Mouse (Mus musculus): ENCODE results near the gene Smg6. TPM values are rescaled to one million over a fixed set of nuclear protein-coding genes. Genes with fewer than 3 reads are reported as not detected.
"Not testable (repeated sequence)": the region's sequence is repeated elsewhere in the genome, so short reads cannot be mapped to it uniquely, and the experiment has no call there.

Gene Smg6
- polyA plus RNA-seq, 1 experiment from 2014 or later: 16.0 TPM

DNA sequence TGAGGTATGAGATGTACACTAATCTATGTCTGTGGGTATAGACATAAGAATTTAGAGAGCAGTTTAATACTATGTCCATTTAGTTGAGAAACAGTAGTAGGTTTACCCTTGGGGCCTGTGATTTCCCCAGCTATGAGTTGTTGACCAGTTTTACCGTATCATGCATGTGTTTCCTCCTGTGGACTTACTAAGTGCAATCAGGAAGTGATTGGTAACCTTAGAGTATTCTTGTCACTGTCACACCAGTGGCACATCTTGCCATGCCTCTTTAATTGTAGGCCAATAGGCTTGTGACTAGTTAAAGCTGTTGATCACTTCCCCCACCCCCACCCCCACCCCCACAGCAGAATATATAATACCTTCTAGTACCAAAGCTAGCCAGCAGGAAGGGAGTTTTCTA, 70.9 kb downstream of the Smg6 start:
- H3K9me3 ChIP-seq (ENCODE audit: control insufficient read depth, low read length): no peaks in the 10 kb centered on the region
- ATAC-seq (ENCODE audit: low FRiP score) (no peak), DNase-seq (ENCODE audit: low spot score, missing footprints) (no peak)
- no peaks in the 10 kb centered on the region for H3K36me3 ChIP-seq (ENCODE audit: control insufficient read depth, insufficient read depth, low read length)
- no peak overlapping the region for H3K9ac ChIP-seq (ENCODE audit: low read length)
- no peak overlapping the region for H3K4me2 ChIP-seq
- WGBS: 90% methylated on average over 1 of the region's 1 CpGs
- H3K27ac ChIP-seq (ENCODE audit: low read depth, low read length): no peak overlapping the region
- H3K4me3 ChIP-seq (ENCODE audit: low read depth, low read length): no peak overlapping the region
- H3K27me3 ChIP-seq (ENCODE audit: control insufficient read depth, insufficient read depth, low read length): no peaks in the 10 kb centered on the region
- H3K4me1 ChIP-seq (ENCODE audit: control insufficient read depth, insufficient read depth, low read length): peaks cover 1% of the 10 kb centered on the region; the same call in 1 of the 2 replicates

DNA sequence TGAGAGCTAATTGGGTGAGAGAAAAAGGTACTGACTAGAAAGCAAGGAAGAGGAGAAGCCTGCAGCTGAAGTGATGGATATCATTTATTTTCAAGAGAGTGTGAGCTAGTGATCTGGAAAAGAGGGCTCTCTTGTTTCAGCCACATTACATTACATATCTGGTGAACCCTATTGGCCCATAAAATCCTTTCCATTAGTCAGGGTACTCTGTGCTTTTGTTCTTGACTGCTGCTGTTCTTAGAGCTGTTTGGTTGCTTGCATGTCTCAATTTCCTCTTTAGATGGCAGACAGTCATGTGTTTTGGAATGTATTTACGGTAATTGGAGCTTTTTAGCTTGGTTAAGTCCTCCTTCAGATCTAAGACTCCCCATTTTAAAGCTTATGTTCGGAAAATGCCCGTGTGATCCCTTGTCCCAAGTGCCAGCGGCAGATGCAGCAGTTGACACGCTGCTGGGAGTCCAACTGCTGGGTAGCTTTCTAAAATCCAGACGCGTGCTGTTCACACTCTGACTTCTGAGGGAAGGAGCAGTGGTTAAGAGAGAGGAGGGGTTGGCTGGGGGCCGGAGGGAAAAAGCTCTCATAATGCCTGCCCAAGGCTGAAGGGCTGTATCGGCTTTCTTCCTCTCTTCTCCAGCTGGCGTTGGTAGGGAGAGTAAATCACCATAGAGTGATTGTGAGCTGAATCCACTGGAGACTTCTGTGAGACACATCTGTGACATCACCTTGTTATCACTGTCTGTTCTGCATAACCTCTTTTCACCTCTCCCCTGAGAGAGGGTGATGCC, 75.4 kb downstream of the Smg6 start:
- DNase-seq (ENCODE audit: low spot score, missing footprints) (no peak), ATAC-seq (ENCODE audit: low FRiP score) (no peak)
- no peaks in the 10 kb centered on the region for H3K36me3 ChIP-seq (ENCODE audit: control insufficient read depth, insufficient read depth, low read length)
- no peaks in the 10 kb centered on the region for H3K27me3 ChIP-seq (ENCODE audit: control insufficient read depth, insufficient read depth, low read length)
- H3K4me2 ChIP-seq: no peak overlapping the region
- no peak overlapping the region for H3K9ac ChIP-seq (ENCODE audit: low read length)
- peaks cover 2% of the 10 kb centered on the region; the same call in 1 of the 2 replicates for H3K4me1 ChIP-seq (ENCODE audit: control insufficient read depth, insufficient read depth, low read length)
- H3K9me3 ChIP-seq (ENCODE audit: control insufficient read depth, low read length): no peaks in the 10 kb centered on the region
- no peak overlapping the region for H3K4me3 ChIP-seq (ENCODE audit: low read depth, low read length)
- H3K27ac ChIP-seq (ENCODE audit: low read depth, low read length): no peak overlapping the region
- 79% methylated on average over 10 of the region's 10 CpGs for WGBS

DNA sequence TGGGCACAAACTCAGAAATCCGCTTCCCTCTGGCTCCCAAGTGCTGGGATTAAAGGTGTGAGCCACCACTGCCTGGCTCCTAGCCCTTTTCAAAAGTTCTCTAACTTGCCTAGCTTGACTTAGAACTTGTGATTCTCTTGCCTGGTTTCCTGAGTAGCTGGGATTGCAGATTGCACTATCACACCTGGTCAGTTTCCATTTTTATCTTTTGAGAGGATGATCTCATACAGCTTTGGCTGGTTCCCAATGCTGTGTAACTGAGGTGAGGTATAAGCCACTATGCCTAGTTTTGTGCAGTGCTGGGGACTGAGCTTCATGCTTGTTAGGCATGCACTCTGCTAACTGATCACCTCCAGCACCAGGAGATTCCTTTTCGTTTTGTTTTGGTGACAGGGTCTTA, 82.6 kb downstream of the Smg6 start:
- H3K36me3 ChIP-seq (ENCODE audit: control insufficient read depth, insufficient read depth, low read length): no peaks in the 10 kb centered on the region
- H3K27ac ChIP-seq (ENCODE audit: low read depth, low read length): no peak overlapping the region
- H3K9me3 ChIP-seq (ENCODE audit: control insufficient read depth, low read length): no peaks in the 10 kb centered on the region
- DNase-seq (ENCODE audit: low spot score, missing footprints): no peak
- peaks cover 7% of the 10 kb centered on the region; the same call in 1 of the 2 replicates for H3K4me1 ChIP-seq (ENCODE audit: control insufficient read depth, insufficient read depth, low read length)
- H3K4me2 ChIP-seq: no peak overlapping the region
- no peak for ATAC-seq (ENCODE audit: low FRiP score)
- H3K9ac ChIP-seq (ENCODE audit: low read length): no peak overlapping the region
- 84% methylated on average over 2 of the region's 2 CpGs for WGBS
- no peak overlapping the region for H3K4me3 ChIP-seq (ENCODE audit: low read depth, low read length)
- H3K27me3 ChIP-seq (ENCODE audit: control insufficient read depth, insufficient read depth, low read length): no peaks in the 10 kb centered on the region

DNA sequence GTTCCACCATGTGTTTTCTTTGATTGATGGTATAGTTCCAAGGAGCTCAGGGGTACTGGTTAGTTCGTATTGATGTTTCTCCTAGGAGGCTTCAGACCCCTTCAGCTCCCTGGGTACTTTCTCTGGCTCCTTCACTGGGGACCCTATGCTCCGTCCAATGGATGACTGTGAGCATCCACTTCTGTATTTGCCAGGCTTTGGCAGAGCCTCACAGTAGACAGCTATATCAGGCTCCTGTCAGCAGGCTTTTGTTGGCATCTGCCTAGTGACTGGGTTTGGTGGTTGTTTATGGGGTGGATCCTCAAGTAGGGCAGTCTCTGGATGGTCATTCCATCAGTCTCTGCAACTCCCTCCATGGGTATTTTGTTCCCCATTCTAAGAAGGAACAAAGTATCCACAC, 83.9 kb downstream of the Smg6 start:
- not testable (repeated sequence) for H3K4me1 ChIP-seq (ENCODE audit: control insufficient read depth, insufficient read depth, low read length); H3K27ac ChIP-seq (ENCODE audit: low read depth, low read length); H3K4me2 ChIP-seq; H3K9me3 ChIP-seq (ENCODE audit: control insufficient read depth, low read length); H3K4me3 ChIP-seq (ENCODE audit: low read depth, low read length); DNase-seq (ENCODE audit: low spot score, missing footprints); ATAC-seq (ENCODE audit: low FRiP score); H3K9ac ChIP-seq (ENCODE audit: low read length); H3K36me3 ChIP-seq (ENCODE audit: control insufficient read depth, insufficient read depth, low read length); H3K27me3 ChIP-seq (ENCODE audit: control insufficient read depth, insufficient read depth, low read length)
- WGBS: 90% methylated on average over 2 of the region's 2 CpGs

DNA sequence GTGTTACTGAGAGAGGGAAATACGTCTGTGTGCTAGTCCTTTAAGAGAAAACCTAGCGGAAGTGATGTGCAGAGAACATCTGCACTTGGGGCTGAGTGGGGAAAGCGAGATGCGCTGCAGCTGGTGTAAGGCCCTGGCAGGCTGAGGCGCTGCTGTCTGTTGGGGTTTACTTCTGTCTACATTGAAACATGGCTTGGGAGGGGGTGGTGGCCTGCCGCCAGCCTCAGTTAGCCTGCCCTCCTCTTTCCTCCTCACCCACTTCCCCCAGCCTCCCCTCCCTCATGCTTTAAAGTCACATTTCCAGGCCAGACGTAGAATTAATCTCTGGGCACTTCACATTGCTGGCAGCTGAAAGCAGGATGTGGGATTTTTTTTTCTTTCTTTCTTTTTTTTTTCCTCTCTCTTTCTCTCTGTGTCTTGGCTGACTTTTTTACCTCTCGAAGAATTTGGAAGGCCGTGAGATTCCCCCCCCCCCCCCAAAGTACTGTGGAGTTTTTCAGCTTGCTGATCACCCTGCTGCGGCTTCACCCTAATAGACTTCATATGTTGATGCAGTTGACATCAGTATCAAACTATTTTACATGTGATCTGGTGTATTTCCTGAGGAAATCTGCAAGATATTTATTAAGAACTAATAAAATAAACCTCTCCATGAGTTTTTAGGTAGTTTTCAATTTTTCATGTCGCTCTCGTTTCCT, 87.5 kb downstream of the Smg6 start:
- H3K27ac ChIP-seq (ENCODE audit: low read depth, low read length): no peak overlapping the region
- no peaks in the 10 kb centered on the region for H3K27me3 ChIP-seq (ENCODE audit: control insufficient read depth, insufficient read depth, low read length)
- no peaks in the 10 kb centered on the region for H3K9me3 ChIP-seq (ENCODE audit: control insufficient read depth, low read length)
- ATAC-seq (ENCODE audit: low FRiP score): no peak
- no peak overlapping the region for H3K9ac ChIP-seq (ENCODE audit: low read length)
- no peak overlapping the region for H3K4me3 ChIP-seq (ENCODE audit: low read depth, low read length)
- H3K36me3 ChIP-seq (ENCODE audit: control insufficient read depth, insufficient read depth, low read length): no peaks in the 10 kb centered on the region
- no peak overlapping the region for H3K4me2 ChIP-seq
- H3K4me1 ChIP-seq (ENCODE audit: control insufficient read depth, insufficient read depth, low read length): peaks cover 11% of the 10 kb centered on the region
- whole genome bisulfite sequencing: 51% methylated on average over 12 of the region's 12 CpGs
- no peak for DNase-seq (ENCODE audit: low spot score, missing footprints)

DNA sequence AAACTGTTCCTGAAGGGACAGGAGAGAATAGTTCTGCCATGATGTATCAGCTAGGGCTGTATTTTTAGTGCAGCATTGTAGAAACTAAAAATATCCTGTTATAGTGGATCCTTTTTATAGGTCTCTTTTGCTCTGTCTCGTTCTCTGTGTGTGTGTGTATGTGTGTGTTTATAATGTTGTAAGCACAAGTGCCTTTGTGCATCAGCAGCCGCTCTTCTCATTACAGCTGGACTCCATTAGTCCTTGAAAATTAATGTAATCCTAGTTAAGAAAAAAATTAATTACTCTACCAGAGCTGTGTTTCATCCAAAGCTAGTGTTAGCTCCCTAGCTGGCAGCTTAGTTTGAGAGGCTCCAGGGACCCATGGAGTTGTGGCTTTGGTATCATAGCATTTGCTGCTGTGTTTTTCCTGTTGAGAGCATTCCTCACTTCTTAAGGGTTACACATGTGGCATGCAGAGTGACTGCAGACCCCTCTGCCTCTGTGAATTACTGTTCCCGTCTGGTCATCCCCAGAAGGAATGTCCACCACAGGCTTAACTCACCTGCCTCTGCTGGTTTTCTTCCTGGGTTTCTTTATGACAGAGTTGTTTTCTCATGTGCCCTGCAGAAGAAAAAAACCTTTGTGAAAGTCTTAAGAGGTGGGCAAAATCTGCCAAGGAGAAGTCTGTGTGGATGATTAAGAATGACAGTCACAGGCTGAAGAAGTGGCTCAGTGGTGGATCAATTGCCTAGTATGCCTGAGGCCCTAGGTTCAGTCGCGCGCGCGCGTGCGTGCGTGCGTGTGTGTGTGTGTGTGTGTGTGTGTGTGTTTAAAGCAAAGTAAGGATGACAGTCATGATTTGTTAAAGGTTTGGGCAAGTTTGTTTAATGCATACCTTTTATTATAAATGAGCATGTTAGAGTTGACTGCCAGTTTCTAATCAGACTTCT, 88.4 kb downstream of the Smg6 start:
- H3K9me3 ChIP-seq (ENCODE audit: control insufficient read depth, low read length): no peaks in the 10 kb centered on the region
- no peak overlapping the region for H3K4me3 ChIP-seq (ENCODE audit: low read depth, low read length)
- H3K36me3 ChIP-seq (ENCODE audit: control insufficient read depth, insufficient read depth, low read length): no peaks in the 10 kb centered on the region
- no peak for DNase-seq (ENCODE audit: low spot score, missing footprints)
- ATAC-seq (ENCODE audit: low FRiP score): no peak
- no peak overlapping the region for H3K9ac ChIP-seq (ENCODE audit: low read length)
- no peak overlapping the region for H3K27ac ChIP-seq (ENCODE audit: low read depth, low read length)
- no peak overlapping the region for H3K4me2 ChIP-seq
- WGBS: 87% methylated on average over 12 of the region's 12 CpGs
- no peaks in the 10 kb centered on the region for H3K27me3 ChIP-seq (ENCODE audit: control insufficient read depth, insufficient read depth, low read length)
- H3K4me1 ChIP-seq (ENCODE audit: control insufficient read depth, insufficient read depth, low read length): peaks cover 11% of the 10 kb centered on the region

DNA sequence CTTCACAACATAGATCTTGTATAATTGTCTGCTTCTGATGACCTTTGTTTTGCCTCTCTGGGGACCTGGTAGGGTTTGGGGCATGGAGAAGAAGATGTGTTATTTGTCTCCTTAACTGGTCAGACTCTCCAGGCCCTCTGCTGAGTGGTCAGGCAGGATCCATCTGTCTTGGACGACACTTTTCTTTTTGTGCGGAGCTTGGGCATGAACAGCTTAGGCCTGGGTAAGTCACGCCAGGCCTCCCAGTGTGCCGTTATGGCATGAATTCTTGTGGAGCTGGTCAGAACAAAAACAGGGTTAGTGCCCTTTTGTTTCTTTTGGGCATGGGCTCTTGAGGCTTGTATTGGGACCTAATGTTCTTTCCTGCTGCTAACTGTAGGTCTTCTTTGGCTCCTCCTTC, 89.2 kb downstream of the Smg6 start:
- Histone ChIP-seq H3K4me2 (no peak overlapping the region), H3K27ac (ENCODE audit: low read depth, low read length) (no peak overlapping the region), H3K9ac (ENCODE audit: low read length) (no peak overlapping the region), H3K9me3 (ENCODE audit: control insufficient read depth, low read length) (no peaks in the 10 kb centered on the region), H3K27me3 (ENCODE audit: control insufficient read depth, insufficient read depth, low read length) (no peaks in the 10 kb centered on the region), H3K4me3 (ENCODE audit: low read depth, low read length) (no peak overlapping the region), H3K4me1 (ENCODE audit: control insufficient read depth, insufficient read depth, low read length) (peaks cover 11% of the 10 kb centered on the region), H3K36me3 (ENCODE audit: control insufficient read depth, insufficient read depth, low read length) (no peaks in the 10 kb centered on the region)
- no peak for ATAC-seq (ENCODE audit: low FRiP score)
- no peak for DNase-seq (ENCODE audit: low spot score, missing footprints)
- 57% methylated on average over 4 of the region's 4 CpGs for WGBS

DNA sequence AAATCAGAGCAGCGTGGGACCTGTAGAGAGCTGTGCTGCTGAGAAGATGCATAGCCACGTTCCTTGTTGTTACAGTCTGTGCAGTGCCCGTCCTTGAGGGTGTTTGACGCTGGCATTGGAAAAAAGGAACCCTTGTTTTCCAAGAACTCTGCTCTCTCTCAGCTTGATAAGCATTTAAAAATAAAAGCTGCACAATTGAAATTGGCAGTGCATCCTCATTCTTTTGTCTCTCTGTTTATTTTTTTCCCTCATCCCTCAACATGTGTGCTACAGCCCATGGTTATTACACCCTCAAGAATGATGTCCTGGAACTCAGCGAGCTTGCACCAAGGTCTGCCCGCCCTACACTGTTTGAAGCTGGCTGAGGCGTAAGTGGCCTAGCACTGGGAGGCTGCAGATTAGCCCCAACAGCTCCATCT, 89.8 kb downstream of the Smg6 start:
- DNase-seq (ENCODE audit: low spot score, missing footprints): no peak
- Histone ChIP-seq H3K36me3 (ENCODE audit: control insufficient read depth, insufficient read depth, low read length) (no peaks in the 10 kb centered on the region), H3K9ac (ENCODE audit: low read length) (no peak overlapping the region), H3K27me3 (ENCODE audit: control insufficient read depth, insufficient read depth, low read length) (no peaks in the 10 kb centered on the region), H3K4me2 (no peak overlapping the region), H3K9me3 (ENCODE audit: control insufficient read depth, low read length) (no peaks in the 10 kb centered on the region), H3K4me3 (ENCODE audit: low read depth, low read length) (no peak overlapping the region), H3K4me1 (ENCODE audit: control insufficient read depth, insufficient read depth, low read length) (peaks cover 11% of the 10 kb centered on the region), H3K27ac (ENCODE audit: low read depth, low read length) (no peak overlapping the region)
- no peak for ATAC-seq (ENCODE audit: low FRiP score)
- 77% methylated on average over 7 of the region's 7 CpGs for WGBS
